Mouse (Mus musculus) retina, embryonic 14.5 days (tissue): ENCODE measurements around the gene Riox1.
"Not testable (repeated sequence)": the region's sequence is repeated elsewhere in the genome, so short reads cannot be mapped to it uniquely, and the experiment has no call there.

Experiments
- DNase-seq: peaks from one replicate; pipeline ENCODE4 v3.0.0-alpha.2; 2015; ENCODE audit warnings: low spot score

Riox1 gene

GRCm38 (mm10) chr12:83949776-83950492 is 474 bp upstream of the Riox1 start:
- no peak for DNase-seq

GRCm38 (mm10) chr12:83950840-83951701 is 663 bp downstream of the Riox1 start:
- DNase-seq = peak; percentile 47

- no peak for DNase-seq
Observed at GRCm38 (mm10) chr12:83951711-83952575, 1.5 kb downstream of the Riox1 start.

- DNase-seq = no peak
Observed at GRCm38 (mm10) chr12:83958278-83958677, 7.9 kb downstream of the Riox1 start.

GRCm38 (mm10) chr12:83965235-83965634 is 14.8 kb downstream of the Riox1 start:
- DNase-seq = no peak

- peak; percentile 68 for DNase-seq
Observed at GRCm38 (mm10) chr12:83972117-83972516, 21.7 kb downstream of the Riox1 start.

- no peak for DNase-seq
Observed at GRCm38 (mm10) chr12:83978862-83979261, 28.5 kb downstream of the Riox1 start.

- DNase-seq = no peak
Observed at GRCm38 (mm10) chr12:83981615-83982014, 31.2 kb downstream of the Riox1 start.

GRCm38 (mm10) chr12:83984752-83985151 is 34.3 kb downstream of the Riox1 start, which contains the start of gene Heatr4:
Gene Heatr4 (minus strand): TSS chr12:83984852.
- DNase-seq = no peak

- DNase-seq = peak; percentile 26
Observed at GRCm38 (mm10) chr12:83987242-83987582, 36.8 kb downstream of the Riox1 start.

- DNase-seq = peak; percentile 85
Observed at GRCm38 (mm10) chr12:83987583-83988441, 37.4 kb downstream of the Riox1 start, which contains the start of gene Acot2. Gene Acot2 (plus strand): TSS chr12:83987861.

GRCm38 (mm10) chr12:83988483-83988882 is 38.1 kb downstream of the Riox1 start:
- DNase-seq = peak; percentile 29

GRCm38 (mm10) chr12:83989378-83989777 is 39.0 kb downstream of the Riox1 start:
- no peak for DNase-seq

GRCm38 (mm10) chr12:83997221-83997620 is 46.8 kb downstream of the Riox1 start:
- no peak for DNase-seq

GRCm38 (mm10) chr12:83998341-83999107 is 48.1 kb downstream of the Riox1 start:
- DNase-seq = no peak

GRCm38 (mm10) chr12:83999237-83999636 is 48.8 kb downstream of the Riox1 start:
- DNase-seq = not testable (repeated sequence)

GRCm38 (mm10) chr12:84000418-84000817 is 50.0 kb downstream of the Riox1 start:
- DNase-seq = no peak
